Mouse (Mus musculus): ENCODE data around the gene Clhc1. TPM values are rescaled to one million over a fixed set of nuclear protein-coding genes. Genes with fewer than 3 reads are reported as not detected.
A peak's percentile ranks its signal among the peaks of the same experiment; 100 is the strongest.
"Not testable (repeated sequence)": the region's sequence is repeated elsewhere in the genome, so short reads cannot be mapped to it uniquely, and the experiment has no call there.

Clhc1 gene
- total RNA-seq (2021): 0.26 and 0.30 TPM in 2 replicates
- long read RNA-seq, experiment 1: 0 reads
- long read RNA-seq, experiment 2: 0 reads

GRCm38 (mm10) chr11:29547752-29548503 is at the start of gene Clhc1, which contains the start of gene Rps27a:
Gene Clhc1 (plus strand): TSS chr11:29547950.
Gene Rps27a (minus strand): TSS chr11:29548109.
- DNase-seq: peak; percentile 96

GRCm38 (mm10) chr11:29503948-29504893 is 43.5 kb upstream of the Clhc1 start:
- DNase-seq: no peak

- DNase-seq: no peak
These were observed 42.7 kb upstream of the Clhc1 start for GRCm38 (mm10) chr11:29504899-29505625.

GRCm38 (mm10) chr11:29509421-29509820 is 38.3 kb upstream of the Clhc1 start:
- no peak for DNase-seq

- DNase-seq: no peak
These were observed 34.8 kb upstream of the Clhc1 start for GRCm38 (mm10) chr11:29512818-29513535.

- no peak for DNase-seq
These were observed 33.4 kb upstream of the Clhc1 start for GRCm38 (mm10) chr11:29514325-29514681.

- DNase-seq: peak; percentile 96
These were observed 32.9 kb upstream of the Clhc1 start, which contains the start of gene Prorsd1 for GRCm38 (mm10) chr11:29514682-29515412. Gene Prorsd1 (minus strand): TSS chr11:29515033.

GRCm38 (mm10) chr11:29525988-29526794 is 21.6 kb upstream of the Clhc1 start, which contains the start of gene Mtif2:
Gene Mtif2 (plus strand): TSS chr11:29526408.
- DNase-seq: peak; percentile 90

- DNase-seq: no peak
These were observed 9.5 kb upstream of the Clhc1 start for GRCm38 (mm10) chr11:29538201-29538600.

GRCm38 (mm10) chr11:29544225-29544945 is 3.4 kb upstream of the Clhc1 start:
- DNase-seq: no peak

GRCm38 (mm10) chr11:29545150-29545752 is 2.5 kb upstream of the Clhc1 start:
- not testable (repeated sequence) for DNase-seq

GRCm38 (mm10) chr11:29546297-29546696 is 1.5 kb upstream of the Clhc1 start:
- DNase-seq: not testable (repeated sequence)

- DNase-seq: no peak
These were observed 988 bp upstream of the Clhc1 start for GRCm38 (mm10) chr11:29546762-29547161.

- DNase-seq: no peak
These were observed 450 bp upstream of the Clhc1 start for GRCm38 (mm10) chr11:29547249-29547751.

GRCm38 (mm10) chr11:29548504-29549424 is 1.0 kb downstream of the Clhc1 start:
- no peak for DNase-seq

GRCm38 (mm10) chr11:29549425-29549778 is 1.7 kb downstream of the Clhc1 start:
- no peak for DNase-seq

- DNase-seq: no peak
These were observed 12.7 kb downstream of the Clhc1 start for GRCm38 (mm10) chr11:29560452-29560851.
